Mouse (Mus musculus) heart, adult 2 months (tissue): ENCODE data around the gene Spire2.

Source experiments
- CTCF ChIP-seq: fragments of 200-600 bp; IDR thresholded peaks from 2 replicates; pipeline ENCODE4 v1.8.1; 2022; ENCODE audit warnings: antibody characterized with exemption, mild to moderate bottlenecking, moderate library complexity
- EP300 ChIP-seq: fragments of 200-500 bp; IDR thresholded peaks from 2 replicates; pipeline ENCODE4 v1.6.1; 2011; ENCODE audit warnings: low read depth, low read length, control low read depth; ENCODE audit not compliant: insufficient read depth
- POLR2A ChIP-seq: fragments of 200-500 bp; IDR thresholded peaks from 2 replicates; pipeline ENCODE4 v1.6.1; 2011; ENCODE audit warnings: mild to moderate bottlenecking, low read depth, low read length, control low read depth; ENCODE audit not compliant: insufficient read depth

GRCm38 (mm10) chr8:123416944-123417555 lies 84.5 kb downstream of the Spire2 start:
- TF ChIP-seq CTCF: no peak
- no peak for TF ChIP-seq EP300
- no peak for TF ChIP-seq POLR2A
